Mouse (Mus musculus): Measurements from ENCODE around the gene Slc27a1.

DNA sequence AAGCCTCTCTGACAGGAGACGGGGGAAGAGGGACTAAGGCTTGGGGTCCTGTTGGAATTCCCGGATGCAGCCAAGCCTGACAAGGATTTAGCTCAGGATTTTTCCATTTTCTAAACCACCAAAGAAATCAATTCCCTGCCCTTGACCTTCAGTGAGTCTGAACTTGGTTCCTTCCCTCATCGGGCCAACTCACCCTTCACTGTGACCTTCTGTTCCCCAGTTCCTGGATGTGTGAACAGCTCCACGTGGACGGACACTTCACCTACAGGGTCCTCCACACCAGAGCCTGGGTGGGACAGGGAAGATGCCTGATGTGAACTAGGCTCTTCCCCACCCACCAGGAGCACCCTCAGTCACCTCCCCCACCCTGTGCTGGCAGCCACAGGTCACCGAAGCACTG lies 62.1 kb downstream of the Slc27a1 start:
- no peak for TF ChIP-seq CTCF (IDR thresholded peaks at IDR 0.05; ENCODE audit: borderline replicate concordance, insufficient read depth, low read length)
- no peak for TF ChIP-seq POLR2A (IDR thresholded peaks at IDR 0.05; ENCODE audit: low read depth, low read length)
